Mouse (Mus musculus) neutrophil, adult 83 days (primary cell): ENCODE results near the gene Gm5458. TPM values are rescaled to one million over a fixed set of nuclear protein-coding genes. Genes with fewer than 3 reads are reported as not detected.

ENCODE experiments used
- total RNA-seq, 2 experiments: library from RNA; stranded (reverse); gene quantifications; one replicate each; pipeline ENCODE4 v1.2.4; 2023

Gene Gm5458
- total RNA-seq, result not detected

GRCm38 (mm10) chr14:19602481-19602880 is at the start of gene Gm5458:
Gene Gm5458, minus strand, starts transcription at chr14:19602581.

DNA sequence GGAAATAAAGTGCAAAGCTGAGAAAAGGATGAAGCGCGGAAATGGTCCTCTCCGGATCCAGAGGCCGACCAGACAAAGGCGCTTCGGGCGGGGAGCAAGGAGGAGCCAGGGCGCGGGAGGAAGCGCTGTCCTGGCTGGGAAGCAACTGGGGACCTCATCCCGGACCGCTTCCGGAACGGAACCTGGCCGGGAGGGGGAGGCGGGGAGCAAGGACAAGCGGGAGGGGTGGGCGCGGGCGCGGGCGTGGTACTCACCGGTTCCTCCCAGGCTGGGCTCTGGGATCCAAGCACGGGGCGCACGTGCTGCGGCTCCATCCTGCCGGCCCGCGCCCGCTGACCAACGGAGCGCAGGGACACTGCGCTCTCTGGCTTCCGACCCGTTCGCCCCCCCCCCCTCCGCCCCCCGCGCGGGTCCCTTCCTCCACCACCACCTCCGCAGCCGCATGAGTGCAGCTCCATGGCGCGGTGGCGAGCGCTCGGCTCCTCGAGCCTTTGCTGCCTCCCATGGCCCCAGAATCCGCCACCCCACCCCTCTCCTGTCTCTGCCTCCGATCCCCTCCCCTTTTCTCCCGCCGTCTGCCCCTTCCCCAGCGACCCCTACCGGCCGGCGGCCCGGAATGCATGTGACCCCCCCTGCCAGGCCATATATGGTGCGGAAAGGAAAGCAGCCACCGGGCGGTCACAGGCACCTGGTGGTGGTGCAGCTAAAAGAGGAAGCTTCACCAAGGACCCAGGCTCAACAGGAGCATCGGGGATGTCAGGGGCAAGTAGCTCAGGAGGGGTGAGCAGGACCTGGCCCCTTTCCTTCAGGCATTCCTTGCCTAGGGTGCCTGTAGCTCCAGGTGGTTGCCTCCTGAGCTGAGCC is 17.3 kb downstream of the Gm5458 start, which contains the start of gene Gm2237:
Gene Gm2237 (minus strand): TSS at position 332 of the 864 bp plus-strand sequence.

DNA sequence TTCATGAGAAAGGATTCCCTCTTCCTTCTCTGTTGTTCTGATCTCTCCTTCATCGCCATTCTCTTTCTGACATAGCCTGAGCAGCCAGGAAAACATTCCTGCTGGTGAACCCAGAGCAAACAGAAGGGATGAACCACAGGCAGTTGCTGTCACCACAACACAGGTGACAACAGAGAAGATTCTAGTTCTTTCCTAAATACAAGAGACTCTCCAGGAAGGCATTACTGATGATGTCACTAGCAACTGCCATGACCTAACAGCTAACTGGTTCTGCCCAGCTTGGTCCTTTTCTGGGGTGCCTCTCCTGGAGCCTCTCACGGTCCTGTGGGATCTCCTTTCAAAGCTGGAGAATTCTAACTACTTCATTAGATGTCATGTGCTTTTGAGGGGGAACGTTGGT is 52.5 kb downstream of the Gm5458 start, which contains the start of gene Gm2244:
Gene Gm2244 (minus strand): TSS at position 101 of the 400 bp plus-strand sequence.

Other genes with a start within 250 kb of the Gm5458 start
- gene Gm21738, start 183.7 kb downstream of the Gm5458 start, total RNA-seq, result under 1 TPM in 1 of 2 experiments, not detected in 1; 0.77 TPM
- gene Gm2244, start 52.6 kb downstream of the Gm5458 start, total RNA-seq, result not detected
- gene Gm2237, start 17.4 kb downstream of the Gm5458 start, total RNA-seq, result not detected
- gene Nid2, start 148.7 kb upstream of the Gm5458 start, total RNA-seq, result under 1 TPM; 0.15 to 0.31 TPM
- gene Rtraf, start 221.2 kb upstream of the Gm5458 start, total RNA-seq, result 10 to 100 TPM; 26.8 to 30.3 TPM